Mouse (Mus musculus): ENCODE data around the gene Phb2.

DNA sequence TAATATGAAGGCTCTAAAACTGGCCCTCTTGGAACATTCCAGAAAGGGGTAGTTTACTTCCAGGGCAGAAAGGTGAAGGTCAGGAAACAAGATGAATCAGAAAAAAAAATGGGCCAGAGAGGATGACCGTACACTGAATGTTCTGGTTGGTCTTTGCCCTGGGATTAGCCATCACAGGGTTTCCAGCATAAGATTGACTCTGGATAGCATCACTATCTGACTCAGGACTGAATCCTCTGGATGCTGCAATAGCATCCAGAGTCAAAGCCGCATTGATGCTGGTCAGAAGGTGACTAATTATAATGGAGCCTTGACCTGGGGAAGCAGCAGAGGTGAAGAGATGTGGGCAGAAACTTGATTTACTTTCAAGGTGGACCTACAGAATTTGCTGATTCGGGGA is 23.1 kb upstream of the Phb2 start:
- TF ChIP-seq POLR2A (IDR thresholded peaks at IDR 0.05; ENCODE audit: low read depth, low read length) (no peak), CTCF (conservative IDR thresholded peaks at IDR 0.05; ENCODE audit: insufficient read depth, insufficient read length, low read depth, low read length) (no peak)

Measured in kidney, adult 2 months (tissue).